Mouse (Mus musculus) cerebellum, adult 2 months (tissue): ENCODE measurements around the gene Prm1. TPM values are rescaled to one million over a fixed set of nuclear protein-coding genes. Genes with fewer than 3 reads are reported as not detected.
A peak's percentile ranks its signal among the peaks of the same experiment; 100 is the strongest.

Source experiments
- DNase-seq, 2 experiments: peaks; one replicate each; pipeline ENCODE4 v3.0.0; 2021
- H3K27ac ChIP-seq: fragments of 200-500 bp; 2 replicates; pipeline ENCODE4 v1.5.1; 2012; ENCODE audit warnings: low read length, control low read depth, inconsistent platforms; ENCODE audit not compliant: insufficient read depth
- H3K27me3 ChIP-seq: fragments of 200-500 bp; 2 replicates; pipeline ENCODE4 v1.6.1; 2012; ENCODE audit warnings: inconsistent platforms, mild to moderate bottlenecking, low read length, moderate library complexity; ENCODE audit not compliant: control insufficient read depth, insufficient read depth
- H3K4me1 ChIP-seq: fragments of 200-500 bp; 2 replicates; pipeline ENCODE4 v1.6.1; 2011; ENCODE audit warnings: low read length; ENCODE audit not compliant: control insufficient read depth, insufficient read depth
- H3K4me3 ChIP-seq: fragments of 200-500 bp; replicated peaks from 2 replicates; pipeline ENCODE3; 2011; ENCODE audit warnings: mild to moderate bottlenecking, low read depth, low read length, control low read depth; ENCODE audit not compliant: insufficient read depth
- CTCF ChIP-seq: fragments of 200-500 bp; IDR thresholded peaks from 2 replicates; pipeline ENCODE4 v1.5.1; 2011; ENCODE audit warnings: low read depth, mild to moderate bottlenecking, control low read depth, low read length, moderate library complexity, borderline replicate concordance; ENCODE audit not compliant: insufficient read depth
- POLR2A ChIP-seq: fragments of 200-500 bp; IDR thresholded peaks from 2 replicates; pipeline ENCODE4 v1.6.1; 2011; ENCODE audit warnings: low read length, control low read depth, borderline replicate concordance; ENCODE audit not compliant: insufficient read depth
- WGBS: fragments of 180-500 bp; shearing (Covaris S2); methylation state at CpG from one replicate; pipeline ENCODE4 v1.1.7; 2018; 5-methylcytosine and 5-hydroxymethylcytosine counted together
- polyA plus RNA-seq: library from polyadenylated mRNA; depleted of rRNA; stranded (reverse); fragments of >200 nt; gene quantifications from 2 replicates; pipeline ENCODE4 v1.2.3, GENCODE M21; 2012

Prm1 gene
- polyA plus RNA-seq, 1 experiment: not detected

- TF ChIP-seq CTCF (no peak), POLR2A (no peak)
- DNase-seq: no peak
- Histone ChIP-seq H3K27me3 (no peaks in the 10 kb centered on the region), H3K27ac (no peak overlapping the region), H3K4me3 (peak overlapping the region; percentile 60), H3K4me1 (no peaks in the 10 kb centered on the region)
- under 1% methylated on average over 12 of the region's 12 CpGs for WGBS
Measured at GRCm38 (mm10) chr16:10834542-10834910, 28.9 kb upstream of the Prm1 start.

GRCm38 (mm10) chr16:10828461-10828805 lies 22.8 kb upstream of the Prm1 start:
- H3K27ac ChIP-seq: no peak overlapping the region
- WGBS: 71% methylated on average over 4 of the region's 4 CpGs
- H3K27me3 ChIP-seq: no peaks in the 10 kb centered on the region
- no peak overlapping the region for H3K4me3 ChIP-seq
- no peak for TF ChIP-seq CTCF
- TF ChIP-seq POLR2A: no peak
- DNase-seq: no peak
- H3K4me1 ChIP-seq: no peaks in the 10 kb centered on the region

- TF ChIP-seq CTCF (no peak), POLR2A (no peak)
- Histone ChIP-seq H3K27me3 (no peaks in the 10 kb centered on the region), H3K4me3 (no peak overlapping the region), H3K4me1 (no peaks in the 10 kb centered on the region), H3K27ac (no peak overlapping the region)
- WGBS: 83% methylated on average over 7 of the region's 7 CpGs
- no peak for DNase-seq
Measured at GRCm38 (mm10) chr16:10827766-10828460, 22.3 kb upstream of the Prm1 start.

- 94% methylated on average over 9 of the region's 9 CpGs for WGBS
- no peaks in the 10 kb centered on the region for H3K4me1 ChIP-seq
- no peak overlapping the region for H3K4me3 ChIP-seq
- DNase-seq: no peak
- H3K27ac ChIP-seq: no peak overlapping the region
- no peak for TF ChIP-seq POLR2A
- TF ChIP-seq CTCF: no peak
- H3K27me3 ChIP-seq: no peaks in the 10 kb centered on the region
Measured at GRCm38 (mm10) chr16:10827269-10827668, 21.6 kb upstream of the Prm1 start.

GRCm38 (mm10) chr16:10825840-10826239 lies 20.2 kb upstream of the Prm1 start:
- WGBS: 98% methylated on average over 4 of the region's 4 CpGs
- H3K27ac ChIP-seq: no peak overlapping the region
- H3K4me3 ChIP-seq: no peak overlapping the region
- DNase-seq: no peak
- H3K4me1 ChIP-seq: no peaks in the 10 kb centered on the region
- H3K27me3 ChIP-seq: no peaks in the 10 kb centered on the region
- TF ChIP-seq POLR2A: no peak
- TF ChIP-seq CTCF: no peak

- WGBS: 92% methylated on average over 1 of the region's 1 CpGs
- no peak for TF ChIP-seq POLR2A
- no peak for TF ChIP-seq CTCF
- Histone ChIP-seq H3K4me3 (no peak overlapping the region), H3K27ac (no peak overlapping the region), H3K27me3 (no peaks in the 10 kb centered on the region), H3K4me1 (no peaks in the 10 kb centered on the region)
- no peak for DNase-seq
Measured at GRCm38 (mm10) chr16:10824536-10824935, 18.9 kb upstream of the Prm1 start.

- TF ChIP-seq CTCF: no peak
- TF ChIP-seq POLR2A: no peak
- no peak for DNase-seq
- no peak overlapping the region for H3K27ac ChIP-seq
- WGBS: 81% methylated on average over 4 of the region's 4 CpGs
- H3K27me3 ChIP-seq: no peaks in the 10 kb centered on the region
- H3K4me1 ChIP-seq: no peaks in the 10 kb centered on the region
- H3K4me3 ChIP-seq: no peak overlapping the region
Measured at GRCm38 (mm10) chr16:10821387-10821786, 15.7 kb upstream of the Prm1 start.

GRCm38 (mm10) chr16:10819966-10820365 lies 14.3 kb upstream of the Prm1 start:
- TF ChIP-seq POLR2A: no peak
- TF ChIP-seq CTCF: no peak
- Histone ChIP-seq H3K27ac (no peak overlapping the region), H3K4me1 (no peaks in the 10 kb centered on the region), H3K4me3 (no peak overlapping the region), H3K27me3 (no peaks in the 10 kb centered on the region)
- 81% methylated on average over 3 of the region's 3 CpGs for WGBS
- DNase-seq: no peak
